Mouse (Mus musculus): ENCODE results near the gene Clstn2.

The Clstn2 gene

DNA sequence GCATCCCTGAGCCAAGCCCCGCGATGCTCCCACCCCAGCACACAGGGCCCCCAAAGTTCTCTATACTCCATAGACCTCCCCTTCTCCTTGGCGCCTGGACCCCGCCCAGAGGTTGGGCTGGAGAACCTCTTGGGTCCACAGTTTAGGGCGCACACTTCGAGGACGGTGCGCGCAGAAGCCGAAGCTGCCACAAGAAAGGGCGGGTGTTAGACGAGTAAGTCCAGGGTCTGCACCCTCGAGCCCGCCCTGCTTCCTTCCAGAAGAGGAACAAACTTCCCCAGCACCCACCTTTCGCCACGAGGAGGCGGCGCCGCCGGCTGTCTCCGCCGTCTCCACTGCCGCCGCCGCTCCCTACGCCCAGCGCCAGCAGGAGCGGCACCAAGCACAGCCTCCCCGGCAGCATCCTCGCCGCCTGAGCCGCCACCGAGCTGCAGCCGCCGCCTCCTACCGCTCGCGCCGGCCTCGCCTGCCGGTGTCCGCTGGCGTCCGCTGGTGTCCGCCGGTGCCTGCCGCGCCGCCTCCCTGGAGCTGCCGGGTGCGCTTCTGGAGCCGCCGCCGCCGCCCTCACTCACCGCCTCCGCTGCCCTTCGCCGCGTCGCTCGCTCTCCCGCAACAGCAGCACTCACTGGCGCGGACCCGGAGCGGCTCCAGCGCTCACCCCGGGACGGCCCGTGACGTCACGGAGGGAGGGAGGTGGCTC is at the start of gene Clstn2:
Clstn2 (minus strand) TSS at position 609 of the 700 bp plus-strand sequence.
- DNase-seq (ENCODE audit: low read depth), result no peak

DNA sequence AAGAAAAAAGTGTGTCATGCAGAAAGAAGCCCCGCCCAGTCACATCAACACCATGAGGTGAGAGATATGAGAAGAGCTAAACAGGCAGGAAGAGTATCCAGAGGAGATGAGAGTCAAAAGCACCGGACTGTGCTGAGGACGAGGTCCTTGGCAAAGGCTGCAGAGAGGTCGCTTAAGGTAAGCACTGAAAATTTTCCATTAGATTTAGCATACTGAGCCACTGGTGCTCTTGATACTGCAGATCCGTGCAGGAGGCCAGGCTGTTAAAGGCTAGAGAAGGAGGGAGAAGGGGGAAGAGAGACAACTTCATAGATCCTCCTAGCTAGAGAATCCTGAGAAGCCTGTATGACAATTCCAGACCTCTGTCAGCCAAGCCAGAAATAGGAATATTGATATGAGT is 34.8 kb upstream of the Clstn2 start:
- DNase-seq (ENCODE audit: low read depth), result no peak

DNA sequence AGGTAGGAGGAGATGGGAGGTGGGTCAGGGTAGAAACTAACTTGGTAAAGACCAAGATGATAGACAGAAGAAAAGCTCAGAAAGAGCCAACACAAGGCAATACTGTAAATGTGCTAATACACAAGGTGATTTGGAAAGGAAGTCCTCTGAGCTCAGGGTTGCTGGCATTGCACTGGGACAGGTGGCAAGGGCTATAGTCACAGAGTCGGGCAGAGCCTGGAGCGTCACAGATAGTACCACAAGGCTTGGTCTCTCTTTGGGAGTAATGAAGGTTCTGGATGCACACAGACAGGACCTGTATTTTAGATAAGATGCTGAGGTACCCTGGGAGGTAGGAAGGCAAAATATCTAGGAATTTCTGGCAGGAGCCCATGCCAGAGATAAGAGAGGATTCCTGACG is 28.7 kb upstream of the Clstn2 start:
- DNase-seq (ENCODE audit: low read depth), result no peak

DNA sequence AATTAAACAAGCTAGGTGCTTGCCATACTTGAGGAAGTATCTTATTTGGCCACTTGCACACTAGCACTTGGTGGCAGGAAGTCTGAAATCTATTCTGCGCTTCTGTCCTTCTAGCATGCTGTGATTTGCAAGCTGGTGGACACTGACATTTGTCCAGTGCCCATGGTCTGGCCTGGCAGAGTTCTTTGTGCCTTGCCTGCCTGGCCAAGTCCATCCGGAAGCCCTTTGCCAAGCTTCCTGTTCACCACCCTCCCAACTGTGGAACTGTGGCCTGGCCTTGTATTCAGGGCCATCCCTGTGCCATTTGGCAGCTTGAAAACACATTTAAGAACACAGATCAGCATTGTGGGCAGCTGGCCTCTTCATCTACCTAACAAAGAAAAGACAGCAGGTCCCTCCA is 24.3 kb upstream of the Clstn2 start:
- no peak for DNase-seq (ENCODE audit: low read depth)

GRCm38 (mm10) chr9:98051343-98051742 is 18.4 kb upstream of the Clstn2 start:
- DNase-seq (ENCODE audit: low read depth), result no peak

DNA sequence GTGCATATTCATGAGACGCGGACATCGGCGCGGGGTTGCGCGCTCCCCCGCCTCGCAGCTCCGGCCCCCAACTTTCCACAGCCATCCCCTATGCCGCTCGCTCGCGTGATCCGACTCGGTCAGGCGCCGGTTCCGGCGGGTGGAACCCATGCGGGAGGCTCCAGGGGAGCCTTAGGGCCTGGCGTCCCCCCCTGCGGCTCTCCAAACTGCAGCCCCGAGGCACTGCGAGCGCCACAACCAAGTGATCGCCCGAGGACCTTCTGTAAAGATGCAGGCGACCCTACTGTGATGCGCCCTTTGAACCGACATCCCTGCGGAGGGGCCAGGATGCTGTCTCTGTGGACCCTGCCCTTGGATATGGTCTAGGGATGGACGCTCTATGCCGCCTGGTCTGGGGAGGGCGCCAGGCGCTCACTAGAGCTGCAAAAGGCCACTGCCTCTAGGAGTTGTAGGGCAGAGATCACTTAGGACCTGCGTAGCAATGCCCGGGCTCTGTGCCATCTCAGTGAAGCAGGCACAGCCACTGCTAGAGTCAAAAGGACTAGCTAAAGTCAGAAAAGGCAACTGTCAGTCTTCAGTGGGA is 383 bp upstream of the Clstn2 start:
- no peak for DNase-seq (ENCODE audit: low read depth)

DNA sequence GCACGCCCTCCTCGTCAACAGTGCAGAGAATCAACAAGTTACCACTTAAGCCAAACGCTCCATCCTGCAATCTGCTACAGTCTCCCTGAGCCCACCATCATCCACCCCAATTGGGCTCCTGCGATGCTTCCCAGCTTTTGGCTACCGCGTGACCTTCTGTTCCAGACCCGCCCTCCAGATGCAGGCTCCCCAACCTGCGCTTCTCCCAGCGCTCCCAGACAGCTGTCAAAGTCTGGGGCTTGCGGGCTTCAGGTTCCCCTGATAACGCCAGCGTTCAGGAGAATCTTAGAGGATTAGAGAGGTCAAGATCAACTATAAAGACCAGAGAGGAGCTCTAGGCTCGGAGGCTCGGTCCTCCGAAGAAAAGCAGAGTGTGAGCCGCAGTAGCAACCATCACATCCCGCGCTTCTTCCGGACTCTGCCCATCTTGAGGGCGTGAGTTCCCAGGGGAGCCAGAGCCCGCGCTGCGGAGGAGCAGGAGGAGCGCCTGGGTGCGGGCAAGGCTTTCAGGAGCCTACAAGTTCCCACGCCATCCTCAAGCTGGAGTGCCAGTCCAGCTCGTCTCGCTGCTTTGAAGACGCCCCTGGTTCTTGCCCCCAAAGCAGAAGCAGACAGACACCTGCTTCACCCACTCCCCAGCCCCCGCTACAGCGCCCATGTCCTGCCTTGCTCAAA is 946 bp downstream of the Clstn2 start:
- DNase-seq (ENCODE audit: low read depth), result no peak

DNA sequence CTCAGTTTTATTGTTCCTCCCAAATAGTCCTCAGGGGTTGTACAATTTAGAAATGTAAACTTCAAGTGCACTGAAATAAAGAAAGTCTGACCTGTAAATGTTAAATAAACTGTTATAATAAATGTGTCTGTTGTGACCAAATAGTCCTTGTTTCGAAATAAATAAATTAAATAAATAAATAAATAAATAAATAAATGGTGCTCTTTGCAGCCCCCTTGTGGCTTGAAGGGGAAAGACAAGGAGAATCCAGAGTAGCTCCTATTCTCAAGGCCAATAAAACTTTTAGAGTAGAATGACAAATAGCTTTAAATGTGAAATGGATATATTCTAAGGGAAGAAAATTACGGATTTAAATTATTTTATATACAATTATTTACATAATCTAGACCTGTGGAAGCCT is 2.3 kb downstream of the Clstn2 start:
- DNase-seq (ENCODE audit: low read depth), result no peak

- DNase-seq (ENCODE audit: low read depth), result no peak
Measured at GRCm38 (mm10) chr9:98025548-98025947, 7.4 kb downstream of the Clstn2 start.

GRCm38 (mm10) chr9:98023069-98023468 is 9.9 kb downstream of the Clstn2 start:
- no peak for DNase-seq (ENCODE audit: low read depth)

DNA sequence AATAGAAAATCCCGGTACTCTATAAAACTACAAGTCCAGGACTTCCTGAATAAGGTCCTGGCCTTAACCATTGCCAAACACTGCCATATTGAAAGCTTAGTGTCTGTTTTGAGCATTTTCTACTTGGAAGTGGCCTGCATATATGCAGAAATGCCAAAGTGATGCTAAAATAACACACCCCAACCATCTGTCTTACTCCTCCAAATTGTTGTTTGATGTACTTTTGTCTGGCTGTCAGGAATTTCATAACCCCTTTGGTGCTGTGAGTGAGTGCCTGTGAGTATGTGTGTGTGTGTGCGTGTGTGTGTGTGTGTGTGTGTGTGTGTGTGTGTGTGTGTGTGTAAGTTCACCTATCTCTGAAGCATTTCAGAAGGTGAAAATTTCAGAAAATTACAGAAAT is 13.1 kb downstream of the Clstn2 start:
- DNase-seq (ENCODE audit: low read depth), result no peak

- no peak for DNase-seq (ENCODE audit: low read depth)
Measured at GRCm38 (mm10) chr9:98018687-98019086, 14.3 kb downstream of the Clstn2 start.

GRCm38 (mm10) chr9:98016576-98016975 is 16.4 kb downstream of the Clstn2 start:
- DNase-seq (ENCODE audit: low read depth), result no peak

- DNase-seq (ENCODE audit: low read depth), result no peak
Measured at GRCm38 (mm10) chr9:97996349-97996748, 36.6 kb downstream of the Clstn2 start.

DNA sequence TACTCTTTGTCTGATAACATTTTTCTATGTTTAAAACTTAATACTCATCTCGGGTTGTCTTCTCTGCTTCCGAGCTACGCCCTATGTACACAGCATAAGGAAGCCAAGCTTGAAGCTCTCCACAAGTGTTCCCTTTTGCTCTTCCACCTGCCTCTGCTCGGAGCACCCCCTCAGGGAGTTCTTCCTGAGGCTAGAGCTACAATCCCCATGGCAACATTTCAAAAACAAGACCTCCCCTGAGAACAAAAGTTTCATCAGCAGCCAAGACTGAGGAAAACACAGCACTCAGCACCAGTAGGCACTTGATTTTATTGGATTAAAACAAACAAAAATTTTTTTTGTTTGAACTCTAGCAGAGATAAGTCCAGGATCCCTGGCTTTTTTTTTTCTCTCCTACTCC is 37.3 kb downstream of the Clstn2 start:
- no peak for DNase-seq (ENCODE audit: low read depth)

DNA sequence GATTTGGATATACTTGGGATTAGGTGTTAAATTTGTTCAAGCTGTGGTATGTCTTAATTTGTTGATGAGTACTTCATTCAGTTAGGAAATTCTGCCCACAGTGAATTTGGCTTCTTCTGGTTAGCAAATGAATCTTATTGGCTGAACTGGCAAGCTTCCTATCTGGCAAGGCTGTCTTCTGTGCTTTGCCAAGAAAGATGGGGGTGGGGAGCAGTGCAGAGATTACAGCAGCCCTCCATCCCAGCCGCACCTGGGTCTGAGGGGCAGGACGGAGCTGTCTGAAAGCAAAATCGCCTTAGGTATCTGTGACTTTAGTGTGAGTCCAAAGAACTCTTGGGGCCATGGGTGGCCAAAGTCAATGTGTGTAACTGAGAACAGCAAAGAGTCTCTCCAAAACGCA is 40.9 kb downstream of the Clstn2 start:
- DNase-seq (ENCODE audit: low read depth), result no peak

GRCm38 (mm10) chr9:97977339-97977738 is 55.6 kb downstream of the Clstn2 start:
- DNase-seq (ENCODE audit: low read depth), result no peak

GRCm38 (mm10) chr9:97974801-97975347 is 58.1 kb downstream of the Clstn2 start:
- no peak for DNase-seq (ENCODE audit: low read depth)

GRCm38 (mm10) chr9:97966691-97967090 is 66.3 kb downstream of the Clstn2 start:
- DNase-seq (ENCODE audit: low read depth), result no peak

DNA sequence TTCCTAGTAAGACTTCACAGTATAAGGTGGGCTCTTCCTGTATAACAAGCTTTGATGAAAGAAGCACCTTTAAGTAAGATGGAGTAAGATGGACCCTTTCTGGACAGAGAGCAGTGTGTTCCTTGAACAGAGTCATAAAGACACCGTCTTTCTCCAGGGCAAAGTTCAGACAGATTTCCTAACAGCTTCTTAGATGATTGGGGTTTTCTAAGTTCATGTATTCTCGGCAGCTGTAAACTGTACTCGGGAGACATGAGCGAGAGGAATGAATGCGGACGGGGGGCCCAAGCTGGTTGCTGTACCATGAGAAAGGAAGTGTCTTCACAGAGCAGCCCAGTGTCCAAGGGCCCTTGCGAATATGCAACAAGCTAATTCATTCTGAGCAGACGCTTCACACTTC is 75.5 kb downstream of the Clstn2 start:
- no peak for DNase-seq (ENCODE audit: low read depth)

- no peak for DNase-seq (ENCODE audit: low read depth)
Measured at GRCm38 (mm10) chr9:97956407-97957106, 76.4 kb downstream of the Clstn2 start.

DNA sequence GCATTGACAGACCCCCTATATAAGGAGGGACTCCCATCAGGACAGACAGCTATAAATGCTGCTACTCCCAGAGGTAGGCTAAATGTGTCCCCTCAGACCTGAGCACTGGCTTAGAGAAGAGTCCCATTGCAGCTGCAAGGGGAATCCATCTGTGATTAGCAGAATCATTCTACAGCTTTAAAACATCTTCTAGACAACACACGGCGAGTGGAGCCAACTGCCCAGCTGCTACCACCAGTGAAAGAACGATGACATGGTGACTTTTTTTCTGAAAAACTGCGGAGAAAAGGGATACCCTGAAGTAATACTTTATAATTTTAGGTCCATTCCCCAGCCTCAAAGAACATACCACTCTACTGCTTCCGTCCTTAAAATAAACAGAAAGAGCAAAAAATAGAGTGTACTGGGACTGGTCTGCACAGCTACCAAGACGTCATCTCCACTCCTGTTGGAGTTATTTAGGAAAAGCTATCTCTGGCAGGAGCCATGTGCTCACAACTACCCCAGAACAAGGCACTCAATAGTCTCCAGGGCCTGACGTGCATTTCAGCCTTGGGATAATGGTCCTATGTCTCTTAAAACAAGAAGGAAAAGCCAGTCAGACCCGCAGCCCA is 79.1 kb downstream of the Clstn2 start:
- DNase-seq (ENCODE audit: low read depth), result no peak

Measured in fibroblast of lung, adult 2 months (primary cell).